Mouse (Mus musculus): ENCODE results near the gene Mpzl3. TPM values are rescaled to one million over a fixed set of nuclear protein-coding genes. Genes with fewer than 3 reads are reported as not detected.
A peak's percentile ranks its signal among the peaks of the same experiment; 100 is the strongest.

Mpzl3 gene
- polyA plus RNA-seq, 1 experiment from 2014 or later, result 1.0 TPM

GRCm38 (mm10) chr9:45083132-45083531 is 28.1 kb downstream of the Mpzl3 start:
- no peak for DNase-seq
- Histone ChIP-seq H3K4me1 (ENCODE audit: control insufficient read depth, insufficient read depth, low read length) (no peaks in the 10 kb centered on the region), H3K4me2 (ENCODE audit: low read length) (no peak overlapping the region), H3K9ac (replicated peaks; ENCODE audit: low read length) (no peak overlapping the region), H3K27ac (replicated peaks; ENCODE audit: low read depth, low read length) (no peak overlapping the region), H3K9me3 (ENCODE audit: control insufficient read depth, low read length) (no peaks in the 10 kb centered on the region), H3K36me3 (ENCODE audit: control insufficient read depth, insufficient read depth, low read length) (no peaks in the 10 kb centered on the region), H3K4me3 (replicated peaks; ENCODE audit: low read depth, low read length) (no peak overlapping the region), H3K27me3 (ENCODE audit: control insufficient read depth, insufficient read depth, low read length) (no peaks in the 10 kb centered on the region)
- no peak for ATAC-seq (ENCODE audit: low FRiP score, low TSS enrichment)
- WGBS, result 86% methylated on average over 3 of the region's 3 CpGs

DNA sequence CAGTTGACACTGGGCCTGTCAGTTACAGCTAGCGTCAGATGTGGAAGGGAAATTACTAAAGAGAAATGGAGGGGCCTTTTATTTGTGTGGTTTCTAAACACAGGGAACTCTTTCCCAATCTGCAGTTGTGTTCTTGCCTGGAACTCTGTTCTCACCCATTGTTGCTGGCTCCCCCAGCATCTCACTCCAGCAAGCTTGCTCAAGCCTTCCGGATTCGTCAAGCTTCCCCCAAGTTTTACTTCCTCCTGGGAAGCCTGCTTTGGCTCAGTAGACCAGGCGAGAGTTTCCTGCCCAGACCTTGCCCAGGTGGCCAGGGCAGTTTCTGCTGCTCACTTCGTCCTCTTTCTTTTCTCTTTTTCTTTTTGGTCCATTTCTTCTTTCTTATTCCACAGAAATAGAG is 29.6 kb downstream of the Mpzl3 start:
- WGBS, result 77% methylated on average over 5 of the region's 5 CpGs
- Histone ChIP-seq H3K9ac (replicated peaks; ENCODE audit: low read length) (no peak overlapping the region), H3K4me2 (ENCODE audit: low read length) (no peak overlapping the region), H3K36me3 (ENCODE audit: control insufficient read depth, insufficient read depth, low read length) (no peaks in the 10 kb centered on the region), H3K9me3 (ENCODE audit: control insufficient read depth, low read length) (no peaks in the 10 kb centered on the region), H3K27me3 (ENCODE audit: control insufficient read depth, insufficient read depth, low read length) (no peaks in the 10 kb centered on the region), H3K4me1 (ENCODE audit: control insufficient read depth, insufficient read depth, low read length) (no peaks in the 10 kb centered on the region), H3K27ac (replicated peaks; ENCODE audit: low read depth, low read length) (no peak overlapping the region), H3K4me3 (replicated peaks; ENCODE audit: low read depth, low read length) (no peak overlapping the region)
- DNase-seq, result no peak
- ATAC-seq (ENCODE audit: low FRiP score, low TSS enrichment), result no peak

- H3K4me2 ChIP-seq (ENCODE audit: low read length), result no peak overlapping the region
- no peaks in the 10 kb centered on the region for H3K36me3 ChIP-seq (ENCODE audit: control insufficient read depth, insufficient read depth, low read length)
- no peak overlapping the region for H3K9ac ChIP-seq (replicated peaks; ENCODE audit: low read length)
- H3K27me3 ChIP-seq (ENCODE audit: control insufficient read depth, insufficient read depth, low read length), result no peaks in the 10 kb centered on the region
- H3K9me3 ChIP-seq (ENCODE audit: control insufficient read depth, low read length), result no peaks in the 10 kb centered on the region
- WGBS, result 76% methylated on average over 12 of the region's 12 CpGs
- ATAC-seq (ENCODE audit: low FRiP score, low TSS enrichment) (no peak), DNase-seq (no peak)
- H3K4me3 ChIP-seq (replicated peaks; ENCODE audit: low read depth, low read length), result no peak overlapping the region
- H3K27ac ChIP-seq (replicated peaks; ENCODE audit: low read depth, low read length), result no peak overlapping the region
- H3K4me1 ChIP-seq (ENCODE audit: control insufficient read depth, insufficient read depth, low read length), result no peaks in the 10 kb centered on the region
These were observed 31.0 kb downstream of the Mpzl3 start for GRCm38 (mm10) chr9:45085741-45086690.

- no peaks in the 10 kb centered on the region for H3K9me3 ChIP-seq (ENCODE audit: control insufficient read depth, low read length)
- H3K36me3 ChIP-seq (ENCODE audit: control insufficient read depth, insufficient read depth, low read length), result no peaks in the 10 kb centered on the region
- DNase-seq, result no peak
- H3K4me2 ChIP-seq (ENCODE audit: low read length), result no peak overlapping the region
- H3K4me3 ChIP-seq (replicated peaks; ENCODE audit: low read depth, low read length), result no peak overlapping the region
- H3K27me3 ChIP-seq (ENCODE audit: control insufficient read depth, insufficient read depth, low read length), result no peaks in the 10 kb centered on the region
- H3K27ac ChIP-seq (replicated peaks; ENCODE audit: low read depth, low read length), result no peak overlapping the region
- ATAC-seq (ENCODE audit: low FRiP score, low TSS enrichment), result no peak
- H3K9ac ChIP-seq (replicated peaks; ENCODE audit: low read length), result no peak overlapping the region
- no peaks in the 10 kb centered on the region for H3K4me1 ChIP-seq (ENCODE audit: control insufficient read depth, insufficient read depth, low read length)
These were observed 33.1 kb downstream of the Mpzl3 start for GRCm38 (mm10) chr9:45088040-45088439.

DNA sequence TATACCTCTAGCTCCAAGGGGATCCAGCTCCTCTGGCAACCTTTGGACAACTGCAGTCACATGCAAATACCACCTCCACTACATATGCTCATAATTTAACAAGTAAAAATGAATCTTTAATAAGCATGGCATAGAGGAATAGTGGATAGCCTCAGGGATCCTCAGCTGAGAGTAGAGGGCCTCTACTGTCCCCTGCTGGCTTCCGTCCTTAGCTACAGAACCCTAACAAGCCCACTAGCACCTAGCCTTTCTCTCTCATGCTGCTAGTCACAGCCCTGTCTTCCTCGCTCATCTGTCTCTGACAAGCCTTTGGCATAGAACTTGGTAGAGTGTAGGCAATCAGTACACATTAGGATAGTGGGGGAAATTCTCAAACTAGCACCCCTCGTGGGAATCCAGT is 35.8 kb downstream of the Mpzl3 start:
- Histone ChIP-seq H3K9me3 (ENCODE audit: control insufficient read depth, low read length) (no peaks in the 10 kb centered on the region), H3K27me3 (ENCODE audit: control insufficient read depth, insufficient read depth, low read length) (no peaks in the 10 kb centered on the region), H3K27ac (replicated peaks; ENCODE audit: low read depth, low read length) (no peak overlapping the region), H3K9ac (replicated peaks; ENCODE audit: low read length) (no peak overlapping the region), H3K36me3 (ENCODE audit: control insufficient read depth, insufficient read depth, low read length) (no peaks in the 10 kb centered on the region), H3K4me2 (ENCODE audit: low read length) (no peak overlapping the region), H3K4me3 (replicated peaks; ENCODE audit: low read depth, low read length) (no peak overlapping the region), H3K4me1 (ENCODE audit: control insufficient read depth, insufficient read depth, low read length) (no peaks in the 10 kb centered on the region)
- DNase-seq, result peak; percentile 30
- no peak for ATAC-seq (ENCODE audit: low FRiP score, low TSS enrichment)
- WGBS, result 73% methylated on average over 3 of the region's 3 CpGs

DNA sequence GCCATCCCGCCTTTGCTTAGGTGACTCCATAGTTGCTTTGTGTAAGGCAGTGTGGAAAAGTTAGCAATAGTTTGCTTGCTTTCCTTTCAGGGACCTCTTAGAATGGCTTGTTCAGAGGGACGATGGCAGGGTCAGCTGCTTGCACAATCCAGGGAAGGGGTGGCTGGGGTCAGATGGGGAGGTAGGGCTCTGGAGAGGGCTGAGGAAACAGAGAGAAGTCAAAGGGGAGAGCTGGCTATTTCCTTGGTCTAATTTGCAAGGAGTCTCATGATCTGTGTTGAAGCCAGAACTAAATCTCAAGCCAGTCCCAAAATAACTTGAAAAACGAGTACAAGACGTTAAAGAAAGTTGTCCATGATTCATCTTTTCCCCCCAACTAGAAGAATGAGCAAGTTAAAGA is 37.7 kb downstream of the Mpzl3 start:
- H3K4me3 ChIP-seq (replicated peaks; ENCODE audit: low read depth, low read length), result no peak overlapping the region
- no peak overlapping the region for H3K9ac ChIP-seq (replicated peaks; ENCODE audit: low read length)
- H3K9me3 ChIP-seq (ENCODE audit: control insufficient read depth, low read length), result no peaks in the 10 kb centered on the region
- H3K27me3 ChIP-seq (ENCODE audit: control insufficient read depth, insufficient read depth, low read length), result no peaks in the 10 kb centered on the region
- H3K4me1 ChIP-seq (ENCODE audit: control insufficient read depth, insufficient read depth, low read length), result no peaks in the 10 kb centered on the region
- ATAC-seq (ENCODE audit: low FRiP score, low TSS enrichment) (no peak), DNase-seq (no peak)
- no peak overlapping the region for H3K4me2 ChIP-seq (ENCODE audit: low read length)
- H3K36me3 ChIP-seq (ENCODE audit: control insufficient read depth, insufficient read depth, low read length), result no peaks in the 10 kb centered on the region
- H3K27ac ChIP-seq (replicated peaks; ENCODE audit: low read depth, low read length), result no peak overlapping the region
- 72% methylated on average over 4 of the region's 4 CpGs for WGBS

GRCm38 (mm10) chr9:45095149-45095937 is 40.4 kb downstream of the Mpzl3 start:
- Histone ChIP-seq H3K4me1 (ENCODE audit: control insufficient read depth, insufficient read depth, low read length) (no peaks in the 10 kb centered on the region), H3K27ac (replicated peaks; ENCODE audit: low read depth, low read length) (no peak overlapping the region), H3K4me2 (ENCODE audit: low read length) (no peak overlapping the region), H3K27me3 (ENCODE audit: control insufficient read depth, insufficient read depth, low read length) (no peaks in the 10 kb centered on the region), H3K9me3 (ENCODE audit: control insufficient read depth, low read length) (no peaks in the 10 kb centered on the region), H3K4me3 (replicated peaks; ENCODE audit: low read depth, low read length) (no peak overlapping the region), H3K36me3 (ENCODE audit: control insufficient read depth, insufficient read depth, low read length) (no peaks in the 10 kb centered on the region), H3K9ac (replicated peaks; ENCODE audit: low read length) (no peak overlapping the region)
- ATAC-seq (ENCODE audit: low FRiP score, low TSS enrichment) (no peak), DNase-seq (no peak)
- WGBS, result 84% methylated on average over 6 of the region's 6 CpGs

DNA sequence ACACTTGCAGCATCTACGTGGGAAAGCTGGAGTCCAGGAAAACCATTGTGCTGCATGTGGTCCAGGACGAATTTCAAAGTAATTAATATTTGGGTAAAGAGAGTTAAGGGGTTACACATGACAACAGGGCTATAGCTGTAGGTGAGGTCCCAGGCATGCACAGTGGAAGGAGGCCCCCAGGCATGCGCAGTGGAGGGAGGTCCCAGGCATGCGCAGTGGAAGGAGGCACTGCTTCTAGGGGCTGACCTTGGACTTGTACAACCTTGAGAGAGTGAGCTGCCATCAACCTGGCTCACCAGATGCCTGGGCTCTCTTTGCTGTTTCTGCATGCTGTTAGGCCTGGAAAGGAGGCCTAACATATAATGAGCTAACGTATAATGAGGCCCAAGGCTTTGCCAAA is 42.9 kb downstream of the Mpzl3 start:
- no peak overlapping the region for H3K27ac ChIP-seq (replicated peaks; ENCODE audit: low read depth, low read length)
- WGBS, result 82% methylated on average over 5 of the region's 5 CpGs
- no peak overlapping the region for H3K9ac ChIP-seq (replicated peaks; ENCODE audit: low read length)
- DNase-seq (no peak), ATAC-seq (ENCODE audit: low FRiP score, low TSS enrichment) (no peak)
- H3K36me3 ChIP-seq (ENCODE audit: control insufficient read depth, insufficient read depth, low read length), result no peaks in the 10 kb centered on the region
- no peaks in the 10 kb centered on the region for H3K4me1 ChIP-seq (ENCODE audit: control insufficient read depth, insufficient read depth, low read length)
- no peaks in the 10 kb centered on the region for H3K9me3 ChIP-seq (ENCODE audit: control insufficient read depth, low read length)
- H3K4me3 ChIP-seq (replicated peaks; ENCODE audit: low read depth, low read length), result no peak overlapping the region
- no peak overlapping the region for H3K4me2 ChIP-seq (ENCODE audit: low read length)
- no peaks in the 10 kb centered on the region for H3K27me3 ChIP-seq (ENCODE audit: control insufficient read depth, insufficient read depth, low read length)
